Mouse (Mus musculus) forebrain, embryonic 11.5 days (tissue): ENCODE measurements around the gene Klkb1. TPM values are rescaled to one million over a fixed set of nuclear protein-coding genes. Genes with fewer than 3 reads are reported as not detected.
A peak's percentile ranks its signal among the peaks of the same experiment; 100 is the strongest.

Experiments
- ATAC-seq: fragments of 200-750 bp; cut with Nextera tagmentation; replicated peaks from 2 replicates; pipeline ENCODE4 v1.8.0; 2017; ENCODE audit warnings: moderate TSS enrichment; ENCODE audit not compliant: low FRiP score
- DNase-seq: peaks from one replicate; pipeline ENCODE4 v3.0.0-alpha.2; 2017; ENCODE audit warnings: low spot score
- H3K27ac ChIP-seq: fragments of 300-500 bp; sonication (generic); 2 replicates; pipeline ENCODE4 v1.5.1; 2014; ENCODE audit warnings: low read depth, low read length
- H3K27me3 ChIP-seq: fragments of 300-500 bp; sonication (generic); 2 replicates; pipeline ENCODE4 v1.6.1; 2014; ENCODE audit warnings: mild to moderate bottlenecking, low read length, mixed read lengths; ENCODE audit not compliant: control insufficient read depth, insufficient read depth
- H3K36me3 ChIP-seq: fragments of 300-500 bp; sonication (generic); 2 replicates; pipeline ENCODE4 v1.6.1; 2014; ENCODE audit warnings: mild to moderate bottlenecking, low read length, moderate library complexity, mixed read lengths; ENCODE audit not compliant: control insufficient read depth, insufficient read depth
- H3K4me1 ChIP-seq: fragments of 300-500 bp; sonication (generic); replicated peaks from 2 replicates; pipeline ENCODE4 v1.6.1; 2014; ENCODE audit warnings: low read length, mixed read lengths; ENCODE audit not compliant: control insufficient read depth, insufficient read depth
- H3K4me2 ChIP-seq: fragments of 300-500 bp; sonication (generic); 2 replicates; pipeline ENCODE4 v1.6.1; 2014; ENCODE audit warnings: low read depth, mild to moderate bottlenecking, low read length, moderate library complexity, mixed read lengths; ENCODE audit not compliant: severe bottlenecking
- H3K4me3 ChIP-seq: fragments of 300-500 bp; sonication (generic); 2 replicates; pipeline ENCODE4 v1.5.1; 2014; ENCODE audit warnings: low read depth, low read length
- H3K9ac ChIP-seq: fragments of 300-500 bp; sonication (generic); 2 replicates; pipeline ENCODE4 v1.6.1; 2014; ENCODE audit warnings: low read length
- H3K9me3 ChIP-seq: fragments of 300-500 bp; sonication (generic); 2 replicates; pipeline ENCODE4 v1.6.1; 2016; ENCODE audit warnings: low read length, mixed read lengths; ENCODE audit not compliant: control insufficient read depth
- WGBS: fragments of 180-500 bp; shearing (Covaris S2); extraction: QIAGEN DNeasy Blood & Tissue Kit; methylation state at CpG from one replicate; pipeline ENCODE4 v1.1.7; 2014; 5-methylcytosine and 5-hydroxymethylcytosine counted together
- polyA plus RNA-seq: library from polyadenylated mRNA; unstranded; fragments of >200 nt; fragmentation: Nextera tagmentation; extraction: Ambion mirVana; gene quantifications from 2 replicates; pipeline ENCODE4 v1.2.1, GENCODE M21; 2014

The Klkb1 gene
- polyA plus RNA-seq, 1 experiment from 2014 or later = not detected

- Histone ChIP-seq H3K36me3 (no peaks in the 10 kb centered on the region), H3K9me3 (no peaks in the 10 kb centered on the region), H3K4me3 (no peak overlapping the region), H3K4me2 (no peak overlapping the region), H3K9ac (no peak overlapping the region), H3K27ac (no peak overlapping the region), H3K4me1 (no peaks in the 10 kb centered on the region), H3K27me3 (no peaks in the 10 kb centered on the region)
- WGBS = 36% methylated on average over 3 of the region's 3 CpGs
- DNase-seq (no peak), ATAC-seq (no peak; the same call in 1 of the 2 replicates)
Observed at GRCm38 (mm10) chr8:45238282-45238681, 56.4 kb downstream of the Klkb1 start.

- Histone ChIP-seq H3K27me3 (no peaks in the 10 kb centered on the region), H3K4me2 (no peak overlapping the region), H3K27ac (no peak overlapping the region), H3K4me3 (no peak overlapping the region), H3K9me3 (no peaks in the 10 kb centered on the region), H3K9ac (no peak overlapping the region), H3K36me3 (no peaks in the 10 kb centered on the region), H3K4me1 (no peaks in the 10 kb centered on the region)
- ATAC-seq (peak; percentile 67), DNase-seq (peak; percentile 68)
- WGBS = 23% methylated on average over 14 of the region's 14 CpGs
Observed at GRCm38 (mm10) chr8:45236164-45236912, 58.3 kb downstream of the Klkb1 start.

- no peaks in the 10 kb centered on the region for H3K36me3 ChIP-seq
- H3K4me3 ChIP-seq = no peak overlapping the region
- no peak overlapping the region for H3K27ac ChIP-seq
- H3K4me1 ChIP-seq = no peaks in the 10 kb centered on the region
- no peak overlapping the region for H3K9ac ChIP-seq
- ATAC-seq (no peak), DNase-seq (no peak)
- H3K4me2 ChIP-seq = no peak overlapping the region
- no peaks in the 10 kb centered on the region for H3K9me3 ChIP-seq
- no peaks in the 10 kb centered on the region for H3K27me3 ChIP-seq
- WGBS = 88% methylated on average over 6 of the region's 6 CpGs
Observed at GRCm38 (mm10) chr8:45235228-45235627, 59.4 kb downstream of the Klkb1 start.

- Histone ChIP-seq H3K4me3 (no peak overlapping the region), H3K36me3 (no peaks in the 10 kb centered on the region), H3K4me1 (no peaks in the 10 kb centered on the region), H3K9ac (no peak overlapping the region), H3K27ac (no peak overlapping the region), H3K4me2 (no peak overlapping the region), H3K27me3 (no peaks in the 10 kb centered on the region), H3K9me3 (no peaks in the 10 kb centered on the region)
- DNase-seq (no peak), ATAC-seq (no peak)
- 80% methylated on average over 3 of the region's 3 CpGs for WGBS
Observed at GRCm38 (mm10) chr8:45233256-45233655, 61.4 kb downstream of the Klkb1 start.

Other genes starting within 250 kb of the Klkb1 start
- gene Mtnr1a, start 225.7 kb downstream of the Klkb1 start, polyA plus RNA-seq = 0.17 and 0.20 TPM in 2 replicates
- gene F11, start 32.8 kb downstream of the Klkb1 start, polyA plus RNA-seq = not detected in 2 replicates
- not detected in 2 replicates for gene Gm45753, start 13.6 kb upstream of the Klkb1 start, polyA plus RNA-seq
- 0.69 and 1.6 TPM in 2 replicates for gene Cyp4v3, start 38.4 kb upstream of the Klkb1 start, polyA plus RNA-seq
- 9.5 and 10.0 TPM in 2 replicates for gene Fam149a, start 87.4 kb upstream of the Klkb1 start, polyA plus RNA-seq
- 0.86 and 1.3 TPM in 2 replicates for gene Tlr3, start 116.2 kb upstream of the Klkb1 start, polyA plus RNA-seq
- 78.7 and 83.0 TPM in 2 replicates for gene Sorbs2, start 212.9 kb upstream of the Klkb1 start, polyA plus RNA-seq